Mouse (Mus musculus): ENCODE measurements around the gene Meis2.

Gene Meis2

DNA sequence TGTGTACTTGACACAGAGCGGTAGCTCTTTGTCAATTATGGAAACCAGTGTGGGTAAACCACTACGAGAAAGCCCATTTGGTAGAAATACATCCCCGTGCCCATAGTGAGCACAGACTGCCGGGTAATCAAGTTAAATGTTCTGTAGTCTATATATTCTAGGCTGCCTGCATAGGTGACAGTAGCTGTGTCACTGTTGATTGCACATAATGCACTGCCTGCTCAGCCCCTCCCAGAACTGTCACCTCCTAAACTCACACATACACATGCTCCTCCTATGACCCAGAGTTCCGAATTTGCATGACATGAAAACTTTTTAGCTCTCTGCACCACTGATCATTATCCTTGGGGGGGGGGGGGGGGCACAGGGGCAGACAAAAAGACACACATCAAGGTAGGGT is 65.1 kb downstream of the Meis2 start:
- DNase-seq (ENCODE audit: low read depth, low spot score), result no peak

DNA sequence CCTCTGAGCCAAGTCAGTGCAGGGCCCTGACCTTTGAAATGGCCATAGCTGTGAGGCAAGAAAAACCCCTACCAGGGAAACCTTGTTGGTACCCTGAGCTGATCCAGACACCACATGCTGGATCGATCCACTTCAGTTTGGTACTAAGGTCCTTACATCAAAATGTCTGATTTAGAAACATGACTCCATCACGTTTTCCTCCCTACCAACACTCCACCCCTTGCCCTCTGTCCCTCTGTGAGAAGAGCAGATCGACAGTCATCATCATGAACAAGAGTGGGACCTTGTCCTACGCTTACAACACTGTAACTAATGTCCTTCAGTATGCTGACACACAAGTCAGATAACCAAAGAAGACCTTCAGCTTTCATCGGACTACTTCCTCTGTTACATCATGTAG is 66.8 kb downstream of the Meis2 start:
- DNase-seq (ENCODE audit: low read depth, low spot score), result no peak

DNA sequence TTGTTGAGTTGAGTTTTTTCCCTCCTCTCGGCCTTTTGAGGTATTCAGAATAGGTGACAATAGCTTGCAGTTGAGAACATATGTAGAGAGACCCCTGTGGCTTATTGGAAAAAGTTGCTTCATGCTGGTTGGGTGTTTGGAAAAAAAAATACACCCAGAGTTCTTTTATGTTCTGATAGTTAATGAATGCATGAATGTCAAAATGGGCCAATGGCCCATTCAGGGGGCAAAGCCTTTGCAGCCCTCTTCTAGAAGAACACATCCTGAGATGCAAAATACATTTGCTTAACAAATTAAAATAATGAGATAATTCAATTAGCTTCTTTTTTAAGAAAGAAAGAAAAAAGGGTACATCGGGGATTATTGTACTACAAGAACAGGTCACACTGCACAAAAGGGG is 69.2 kb downstream of the Meis2 start:
- DNase-seq (ENCODE audit: low read depth, low spot score), result no peak

DNA sequence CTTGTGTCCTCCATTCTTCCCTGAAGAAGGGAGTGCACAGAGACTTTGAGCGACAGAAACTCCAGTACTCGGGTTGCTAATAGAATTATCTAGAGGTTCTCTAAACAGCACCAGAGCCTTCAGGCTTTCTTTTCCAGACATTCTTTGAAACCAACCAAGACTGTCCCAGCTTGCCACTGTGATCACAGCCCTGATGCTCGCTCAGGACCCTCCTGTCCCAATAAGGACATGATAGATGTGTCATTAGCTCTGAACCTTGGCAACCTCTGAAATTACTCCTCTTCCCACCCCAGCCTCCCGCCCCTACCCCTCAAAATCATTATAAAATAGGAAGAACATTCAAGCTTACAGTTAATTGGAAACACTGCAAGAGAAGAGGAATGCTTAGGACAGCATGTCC is 71.8 kb downstream of the Meis2 start:
- DNase-seq (ENCODE audit: low read depth, low spot score), result no peak

DNA sequence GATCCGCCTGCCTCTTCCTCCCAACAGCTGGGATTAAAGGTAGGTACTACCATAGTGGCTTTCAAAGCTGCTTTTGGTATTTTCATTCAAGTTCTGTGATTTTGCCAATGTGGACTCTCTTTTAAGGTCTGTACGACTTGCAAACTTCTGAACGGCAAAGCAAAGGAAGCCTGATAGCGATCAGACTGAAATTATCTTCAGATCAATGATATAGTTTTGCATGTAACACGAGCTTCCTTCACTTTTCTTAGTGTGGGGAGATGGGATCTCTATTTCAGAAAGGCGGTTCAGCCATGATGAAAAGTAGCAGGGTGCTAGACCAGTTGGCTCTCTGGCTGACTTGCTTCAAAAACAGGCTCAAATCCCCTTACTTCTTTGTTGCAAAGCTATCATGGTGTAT is 76.4 kb downstream of the Meis2 start:
- DNase-seq (ENCODE audit: low read depth, low spot score), result no peak

DNA sequence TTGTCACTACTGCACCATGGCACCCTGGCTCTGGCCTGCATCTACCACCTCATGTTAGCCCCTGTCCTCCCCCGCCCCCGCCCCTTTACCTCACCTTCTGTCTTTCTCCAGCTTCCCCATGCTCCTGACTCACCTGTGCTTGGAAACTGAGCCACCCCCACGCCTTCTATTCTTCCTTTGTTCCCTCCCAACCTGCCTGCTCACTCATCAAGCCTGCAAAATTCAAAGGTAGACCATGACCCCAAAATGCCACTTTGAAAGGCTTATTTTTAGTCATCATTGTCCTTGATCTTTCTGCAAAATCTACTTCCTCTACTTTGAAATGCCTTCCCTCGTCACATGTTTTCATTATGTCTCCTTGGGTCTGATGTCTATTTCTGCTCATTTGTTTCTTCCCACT is 77.2 kb downstream of the Meis2 start:
- no peak for DNase-seq (ENCODE audit: low read depth, low spot score)

DNA sequence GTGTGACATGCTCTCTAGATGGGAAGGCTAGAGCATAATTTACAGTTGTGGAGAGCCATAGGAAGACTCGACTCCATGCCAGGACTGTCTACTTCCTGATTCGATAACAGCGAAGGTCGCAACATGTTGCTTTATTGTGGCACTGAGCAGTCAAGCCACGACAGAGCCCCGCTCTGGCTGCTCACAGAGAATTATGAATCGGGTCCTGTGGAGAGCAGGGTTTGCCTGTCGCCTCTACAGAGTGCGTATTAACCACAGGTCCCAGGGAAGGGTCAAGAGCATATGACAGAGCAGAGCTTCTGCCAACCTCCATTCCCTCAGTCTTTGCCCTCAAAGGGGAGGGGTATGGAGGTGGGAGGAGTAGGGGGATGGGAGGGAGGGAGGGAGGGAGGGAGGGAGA is 80.7 kb downstream of the Meis2 start:
- no peak for DNase-seq (ENCODE audit: low read depth, low spot score)

DNA sequence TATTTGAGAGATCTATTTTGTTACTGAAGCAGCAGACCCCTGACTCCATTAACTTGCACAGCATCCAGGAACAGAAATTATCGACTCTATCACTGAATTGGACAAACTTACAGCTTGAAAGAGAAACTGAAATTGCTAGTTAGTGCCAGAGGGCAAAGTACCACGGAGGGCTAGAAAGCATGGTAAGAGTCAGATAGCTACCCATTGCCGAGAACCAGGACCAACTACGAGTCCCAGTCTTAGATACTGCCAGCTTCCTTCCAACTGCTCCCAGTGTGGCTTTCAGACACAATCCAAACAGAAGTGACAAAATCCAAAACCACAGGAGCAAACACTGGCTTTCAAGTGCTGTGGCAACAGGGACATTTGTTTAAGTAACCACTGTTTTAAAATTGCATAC is 81.2 kb downstream of the Meis2 start:
- no peak for DNase-seq (ENCODE audit: low read depth, low spot score)

DNA sequence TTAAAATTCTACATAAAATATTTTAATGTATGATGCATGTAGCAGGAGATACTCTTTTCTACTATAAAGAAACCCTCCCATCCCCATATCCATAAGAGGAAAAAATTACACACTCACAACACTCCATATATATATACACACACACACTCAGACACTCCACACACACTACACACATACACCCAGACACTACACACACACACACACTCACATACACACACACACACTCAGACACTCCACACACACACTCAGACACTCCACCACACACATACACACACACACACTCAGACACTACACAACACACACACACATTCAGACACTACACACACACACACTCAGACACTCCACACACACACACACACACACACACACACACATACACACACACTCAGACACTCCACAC is 85.1 kb downstream of the Meis2 start:
- DNase-seq (ENCODE audit: low read depth, low spot score), result no peak

DNA sequence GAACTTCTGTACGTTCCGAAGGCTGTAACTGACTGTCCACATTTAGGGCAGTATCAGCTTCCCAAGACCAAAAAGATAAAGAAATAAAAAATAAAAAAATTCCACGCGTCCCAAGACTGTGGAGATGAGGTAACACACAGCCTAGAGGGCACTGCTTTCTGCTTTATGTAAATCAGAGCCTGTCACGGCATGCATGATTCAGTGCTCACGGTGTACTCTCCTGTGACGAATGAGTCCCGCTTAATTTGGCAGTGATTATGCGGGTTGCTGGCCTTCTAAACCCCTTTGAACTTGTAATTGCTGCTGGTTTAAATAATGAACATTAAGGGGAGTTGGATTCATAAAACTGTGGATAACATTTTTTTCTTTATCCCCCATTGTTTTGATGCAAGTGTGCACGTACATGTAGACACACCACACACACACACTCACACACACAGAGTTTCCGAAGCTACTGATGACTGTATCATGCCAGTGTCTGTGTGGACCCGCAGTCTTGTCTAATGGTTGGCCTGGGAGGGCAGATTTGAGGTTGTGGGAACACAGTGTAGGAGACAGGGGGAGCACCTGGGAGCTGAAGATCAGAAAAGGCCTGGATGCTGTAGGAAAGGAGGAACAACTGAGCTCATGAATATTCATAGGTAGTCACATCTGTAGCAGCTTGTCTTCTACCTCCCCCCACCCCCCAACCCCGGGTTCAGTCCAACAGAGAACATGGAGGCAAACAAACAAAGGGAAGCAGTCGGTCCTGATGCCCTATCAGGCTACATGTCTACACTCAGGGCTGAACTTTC is 85.8 kb downstream of the Meis2 start:
- no peak for DNase-seq (ENCODE audit: low read depth, low spot score)

DNA sequence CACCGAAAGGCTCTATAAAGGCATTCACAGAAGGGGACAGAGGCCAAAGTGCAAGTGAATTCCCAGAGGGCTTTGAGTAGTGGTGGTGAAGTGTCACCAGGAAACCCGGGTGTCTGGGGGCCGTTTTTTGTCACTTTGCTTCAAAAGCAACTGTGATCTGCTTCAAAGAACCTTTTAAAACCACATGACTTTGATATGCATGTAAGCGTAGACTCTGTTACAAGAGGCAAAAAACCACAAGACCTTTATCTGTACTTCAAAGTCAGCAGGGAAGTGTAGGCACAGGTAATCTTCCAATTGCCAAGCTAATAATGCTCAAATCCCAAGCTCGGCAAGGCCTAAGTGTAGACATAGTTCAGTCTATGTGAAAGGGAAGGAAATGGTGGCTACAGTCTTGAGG is 87.0 kb downstream of the Meis2 start:
- no peak for DNase-seq (ENCODE audit: low read depth, low spot score)

DNA sequence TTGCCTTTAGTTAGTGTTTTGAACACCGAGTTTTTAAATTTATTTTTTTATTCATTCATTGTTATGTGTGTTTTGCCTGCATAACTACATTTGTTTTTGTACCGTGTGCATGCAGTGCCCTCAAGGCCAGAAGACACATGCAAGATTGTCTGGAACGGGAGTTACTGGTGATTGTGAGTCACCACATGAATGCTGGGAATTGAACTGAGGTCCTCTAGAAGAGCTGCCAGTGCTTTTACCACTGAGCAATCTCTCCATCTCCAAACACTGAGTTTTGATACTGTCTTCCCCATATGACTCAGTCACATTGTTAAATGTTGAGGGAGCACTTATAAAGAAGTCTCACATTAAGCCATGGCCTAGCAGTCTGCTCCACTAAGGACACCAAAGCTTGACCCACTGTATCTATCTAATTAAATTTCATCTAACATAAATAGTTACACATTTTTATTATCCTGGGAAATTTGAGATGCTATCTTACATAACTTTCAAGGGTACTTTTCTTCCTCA is 94.3 kb downstream of the Meis2 start:
- DNase-seq (ENCODE audit: low read depth, low spot score), result no peak

DNA sequence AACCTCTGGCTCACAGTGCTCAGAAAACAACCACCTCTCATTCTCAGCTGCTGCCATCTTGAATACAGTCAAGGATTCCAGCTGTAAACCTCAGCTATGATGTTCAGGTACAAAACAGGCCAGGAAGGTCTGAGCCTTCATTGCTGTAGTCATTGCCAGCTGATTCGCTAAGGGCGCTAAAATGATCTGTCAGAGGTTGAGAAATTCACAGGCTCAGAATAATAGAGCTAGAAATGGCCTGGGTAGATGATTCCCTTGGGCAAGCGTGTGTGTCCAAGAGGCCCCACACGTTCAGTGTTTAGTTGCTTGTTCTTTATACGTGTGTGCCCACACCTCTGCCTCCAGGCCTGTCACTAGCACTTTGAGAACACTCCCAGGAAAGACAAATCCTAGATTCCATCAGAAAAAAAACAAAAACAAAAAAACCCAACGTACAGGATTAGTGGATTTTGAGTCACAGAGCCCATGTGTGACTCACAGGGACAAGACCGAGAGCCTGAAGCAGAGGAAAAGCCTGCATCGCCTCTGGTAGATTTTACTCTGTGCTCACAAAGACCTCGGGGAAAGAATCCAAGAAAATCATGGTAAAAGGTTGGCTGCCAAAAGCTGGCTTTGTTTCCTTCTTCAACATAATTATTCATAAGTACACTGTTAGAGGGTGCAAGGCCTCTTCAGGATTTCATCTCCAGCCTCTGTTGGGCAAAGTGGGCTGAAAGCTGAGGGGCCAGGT is 95.4 kb downstream of the Meis2 start:
- no peak for DNase-seq (ENCODE audit: low read depth, low spot score)

DNA sequence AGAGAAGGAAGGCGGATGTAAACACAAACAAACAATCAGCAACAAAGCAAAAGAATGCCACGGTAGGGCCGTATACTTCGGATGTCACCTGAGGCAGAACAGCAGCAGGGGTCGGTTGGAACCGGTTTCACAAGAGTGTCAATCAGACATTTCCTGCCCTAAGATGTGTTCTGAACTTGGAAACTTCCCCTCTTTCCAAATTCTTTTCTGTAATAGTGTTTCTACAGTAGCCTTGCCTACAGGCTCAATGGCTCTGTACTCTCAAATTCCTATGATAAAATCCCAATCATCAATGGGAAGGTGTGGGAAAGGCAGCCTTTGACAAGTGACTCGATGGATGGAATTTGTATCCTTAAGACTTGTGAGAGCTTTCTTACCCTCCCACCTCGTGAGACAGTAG is 96.4 kb downstream of the Meis2 start:
- DNase-seq (ENCODE audit: low read depth, low spot score), result no peak

DNA sequence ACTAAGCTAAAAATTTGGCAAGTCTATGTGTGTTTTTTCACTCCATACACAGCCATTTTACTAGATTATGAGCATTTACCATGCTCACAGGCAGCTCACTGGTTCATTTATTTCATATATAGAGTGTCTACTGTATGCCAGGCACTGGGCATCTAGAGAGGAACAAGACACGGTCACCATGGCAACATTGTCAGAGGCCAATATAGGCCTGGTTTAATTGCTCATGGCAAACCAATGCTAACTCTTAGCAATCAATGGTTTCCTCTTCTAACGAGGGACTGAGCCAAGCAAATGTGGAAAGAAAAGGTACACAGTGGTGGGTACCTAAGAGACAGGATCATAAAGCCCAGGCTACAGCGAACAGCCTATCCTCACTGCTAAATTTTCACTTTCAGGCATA is 100.7 kb downstream of the Meis2 start:
- DNase-seq (ENCODE audit: low read depth, low spot score), result no peak

DNA sequence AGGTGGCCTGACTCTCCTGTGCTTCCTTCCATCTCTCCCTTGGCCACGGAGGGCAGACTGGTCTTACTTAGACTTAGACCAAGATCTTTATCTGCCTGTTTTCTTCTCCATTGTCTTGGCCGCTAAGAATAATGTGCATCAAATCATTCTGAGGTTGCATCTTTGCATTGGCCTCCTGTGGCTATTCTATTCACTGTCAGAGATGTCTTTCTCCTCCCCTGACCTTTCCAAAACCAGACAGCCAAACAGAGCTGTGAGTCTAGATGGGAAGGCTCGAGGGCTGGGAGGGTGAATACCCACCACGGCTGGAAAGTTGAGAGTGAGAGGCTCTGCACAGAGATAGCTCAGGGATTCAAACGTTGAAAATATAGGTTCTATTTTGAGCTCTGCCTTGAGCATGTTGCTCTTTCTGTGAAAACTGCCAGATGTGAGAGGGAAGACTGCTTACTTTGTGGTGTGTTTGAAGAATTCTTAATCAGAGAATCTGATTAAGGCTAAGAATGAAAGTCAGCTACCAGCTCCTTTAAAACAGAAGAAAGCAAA is 102.3 kb downstream of the Meis2 start:
- DNase-seq (ENCODE audit: low read depth, low spot score), result no peak

DNA sequence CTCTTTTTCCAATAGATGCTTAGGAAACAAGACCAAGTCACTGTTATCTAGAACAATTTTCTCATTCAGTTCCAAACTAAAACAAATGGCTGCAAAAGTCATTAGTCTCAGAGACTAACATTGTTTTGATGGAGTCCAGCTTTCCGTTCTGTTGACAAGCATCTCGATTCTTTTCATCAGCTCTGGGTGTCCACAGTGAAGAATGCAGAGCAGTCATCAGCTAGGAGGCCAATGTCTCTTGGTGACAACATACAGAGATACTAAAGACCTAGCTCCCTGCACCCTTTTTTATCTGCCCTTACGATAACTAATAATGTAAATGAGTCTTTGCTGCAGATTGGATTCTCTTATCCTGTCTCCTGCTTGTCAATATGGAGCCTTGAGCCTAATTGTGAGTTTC is 102.9 kb downstream of the Meis2 start:
- no peak for DNase-seq (ENCODE audit: low read depth, low spot score)

DNA sequence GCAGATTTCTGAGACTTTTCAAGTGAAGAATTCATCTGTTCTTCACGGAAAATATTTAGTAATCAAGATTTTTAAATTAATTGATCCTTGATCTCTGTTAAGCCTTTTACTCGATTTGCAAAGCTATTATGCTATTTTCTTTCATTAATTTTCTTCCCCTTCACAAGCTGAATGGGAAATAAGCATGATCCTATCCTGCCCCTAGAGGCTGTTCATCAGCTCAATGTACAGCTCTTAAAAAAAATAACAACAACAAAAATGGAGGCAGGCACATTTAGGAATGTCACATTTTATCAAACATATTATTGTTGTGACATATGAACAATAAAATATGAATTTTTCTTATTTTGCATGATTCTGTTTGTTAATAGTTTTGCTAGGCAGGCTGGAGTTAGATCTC is 103.5 kb downstream of the Meis2 start:
- DNase-seq (ENCODE audit: low read depth, low spot score), result no peak

DNA sequence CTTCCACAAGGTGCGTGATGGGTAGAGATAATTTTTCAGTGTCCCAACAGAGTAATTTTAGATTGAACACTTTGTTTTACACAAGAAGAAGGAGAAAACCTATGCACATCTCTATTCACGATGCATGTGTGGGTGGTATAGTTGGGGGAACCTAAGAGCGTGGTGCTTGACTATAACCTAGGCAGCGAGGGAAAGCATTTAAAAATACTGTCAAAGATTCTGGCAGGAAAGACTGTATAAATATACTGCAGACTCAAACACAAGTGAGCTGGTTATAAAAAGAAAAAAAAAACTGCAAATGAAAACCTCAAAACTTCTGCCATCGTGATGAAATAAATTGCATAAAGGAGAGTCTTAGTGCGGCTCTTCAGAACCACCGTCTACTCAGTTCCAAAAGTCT is 105.0 kb downstream of the Meis2 start:
- DNase-seq (ENCODE audit: low read depth, low spot score), result no peak

DNA sequence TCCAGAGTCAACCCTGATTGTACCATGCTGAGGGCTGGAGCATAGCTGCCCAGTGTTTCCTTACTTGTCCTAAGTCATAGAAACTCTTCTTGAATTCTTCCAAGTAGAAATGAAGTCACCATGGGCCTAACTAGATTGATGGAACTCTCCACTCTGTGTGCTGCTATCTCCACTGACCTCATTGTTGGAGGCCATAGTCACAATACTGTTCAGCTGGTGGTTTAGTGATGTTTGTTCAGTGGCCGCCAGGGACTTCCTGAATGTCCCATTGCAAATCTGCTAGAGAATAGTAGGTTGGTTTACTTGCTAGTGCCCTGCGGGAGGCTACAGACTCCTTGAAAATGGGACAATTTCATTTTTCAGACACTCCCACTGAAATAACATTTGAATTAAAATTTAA is 108.9 kb downstream of the Meis2 start:
- DNase-seq (ENCODE audit: low read depth, low spot score), result no peak

DNA sequence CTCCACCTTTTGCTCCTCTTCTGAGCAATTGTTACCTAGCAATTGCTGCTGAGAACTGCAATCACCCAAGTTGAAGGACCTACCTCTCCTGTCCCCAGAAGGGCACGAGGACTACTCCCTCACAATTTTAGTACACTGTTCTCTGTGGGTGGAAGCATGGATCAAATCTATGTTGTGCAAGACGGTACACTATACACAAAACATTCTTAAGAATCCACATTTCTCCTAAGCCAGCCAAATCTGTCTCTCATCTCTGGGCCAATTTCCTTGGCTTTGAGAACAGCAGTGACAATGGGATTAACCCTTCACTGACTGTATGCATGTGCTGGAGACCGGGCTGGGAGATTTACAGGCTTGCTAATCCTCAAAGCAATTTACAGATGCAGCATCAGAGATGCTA is 115.0 kb downstream of the Meis2 start:
- DNase-seq (ENCODE audit: low read depth, low spot score), result no peak

DNA sequence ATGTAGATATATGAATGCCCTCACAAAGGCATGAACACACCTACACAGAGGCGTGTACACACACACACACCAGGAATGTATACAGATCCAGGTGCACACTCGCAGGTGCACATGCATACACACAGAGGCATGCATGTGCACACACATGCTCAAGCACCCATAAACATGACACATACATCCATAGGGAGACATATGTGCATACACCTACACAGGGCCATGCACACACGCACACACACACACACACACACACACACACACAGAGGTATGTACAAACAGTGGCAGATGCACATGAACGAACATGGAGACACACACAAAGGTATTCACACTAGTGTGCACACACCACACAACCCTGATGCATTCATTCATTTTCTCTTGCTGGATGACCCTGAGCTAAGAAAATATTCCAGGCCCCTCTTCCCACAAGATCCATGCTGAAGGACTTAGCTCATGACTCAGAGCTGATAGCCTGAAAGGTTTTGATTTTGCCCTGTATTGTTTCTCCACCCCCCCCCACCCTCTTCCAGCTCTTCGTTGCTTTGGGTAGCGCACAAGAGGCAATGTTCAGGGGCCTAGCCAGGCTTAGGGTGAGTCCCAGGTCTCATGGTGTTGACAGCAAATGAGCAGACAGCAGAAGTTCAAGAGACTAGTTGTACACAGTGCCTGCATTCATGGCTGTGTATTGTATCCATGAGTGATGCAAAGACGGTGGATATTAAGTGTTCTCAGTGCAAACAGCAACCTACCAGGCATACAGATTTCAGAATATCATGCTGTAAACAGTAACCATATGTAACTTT is 116.8 kb downstream of the Meis2 start:
- DNase-seq (ENCODE audit: low read depth, low spot score), result no peak

Data from retina, postnatal 7 days (tissue).